Mouse (Mus musculus) myocyte (in vitro differentiated cells): ENCODE results near the gene St6galnac3.

Experiments
- CEBPB ChIP-seq: IDR thresholded peaks from 2 replicates; pipeline ENCODE4 v1.6.1; 2011; ENCODE audit warnings: mild to moderate bottlenecking, moderate library complexity; ENCODE audit not compliant: poor library complexity, insufficient read depth, severe bottlenecking
- MYOD1 ChIP-seq, 3 experiments: IDR thresholded peaks; one replicate each; pipeline ENCODE4 v1.6.1; 2011; ENCODE audit warnings: control low read depth in 2 of 3, low read depth in 2 of 3, mild to moderate bottlenecking in 2 of 3, moderate library complexity in 1 of 3; ENCODE audit not compliant: insufficient read length in 2 of 3, control insufficient read depth in 1 of 3
- POLR2A ChIP-seq: IDR thresholded peaks from one replicate; pipeline ENCODE4 v1.6.1; 2011; ENCODE audit warnings: low read depth, mild to moderate bottlenecking, control low read depth, moderate library complexity; ENCODE audit not compliant: insufficient read length
- SRF ChIP-seq: IDR thresholded peaks from one replicate; pipeline ENCODE4 v1.6.1; 2011; ENCODE audit warnings: low read depth; ENCODE audit not compliant: control insufficient read depth, insufficient read length
- USF1 ChIP-seq: IDR thresholded peaks from one replicate; pipeline ENCODE4 v1.6.1; 2011; ENCODE audit warnings: low read depth, mild to moderate bottlenecking, control low read depth, moderate library complexity

GRCm38 (mm10) chr3:153735796-153736549 is 11.0 kb upstream of the St6galnac3 start:
- no peak for TF ChIP-seq SRF
- TF ChIP-seq CEBPB, result no peak
- TF ChIP-seq POLR2A, result no peak
- TF ChIP-seq USF1, result no peak
- no peak for TF ChIP-seq MYOD1 (IDR thresholded peaks at IDR 0.05; ENCODE audit: control insufficient read depth in 1 of 3, insufficient read length in 2 of 3, low read depth in 2 of 3)
